Mouse (Mus musculus): Measurements from ENCODE around the gene Wfikkn2. TPM values are rescaled to one million over a fixed set of nuclear protein-coding genes. Genes with fewer than 3 reads are reported as not detected.
"Not testable (repeated sequence)": the region's sequence is repeated elsewhere in the genome, so short reads cannot be mapped to it uniquely, and the experiment has no call there.

Gene Wfikkn2
- polyA plus RNA-seq (2017; shearing (Covaris generic)), result 1 to 10 TPM in 1 of 2 experiments, under 1 TPM in 1; 0.86 to 2.4 TPM

- ATAC-seq, result no peak
These were observed at the start of gene Wfikkn2 for GRCm38 (mm10) chr11:94245955-94246788. Gene Wfikkn2 (minus strand): TSS chr11:94246005.

GRCm38 (mm10) chr11:94294996-94295845 is 49.4 kb upstream of the Wfikkn2 start:
- ATAC-seq, result no peak

- ATAC-seq, result no peak
These were observed 44.4 kb upstream of the Wfikkn2 start for GRCm38 (mm10) chr11:94290062-94290740.

- no peak for ATAC-seq
These were observed 41.3 kb upstream of the Wfikkn2 start for GRCm38 (mm10) chr11:94287105-94287504.

- no peak for ATAC-seq
These were observed 40.2 kb upstream of the Wfikkn2 start for GRCm38 (mm10) chr11:94285886-94286574.

- no peak for ATAC-seq
These were observed 37.8 kb upstream of the Wfikkn2 start for GRCm38 (mm10) chr11:94283536-94284099.

- ATAC-seq, result no peak
These were observed 36.5 kb upstream of the Wfikkn2 start for GRCm38 (mm10) chr11:94282291-94282690.

GRCm38 (mm10) chr11:94281199-94282181 is 35.7 kb upstream of the Wfikkn2 start, which contains the start of gene Gm21885:
Gene Gm21885 (plus strand): TSS chr11:94281873.
- no peak for ATAC-seq

- ATAC-seq, result peak; percentile 84
These were observed 31.1 kb upstream of the Wfikkn2 start for GRCm38 (mm10) chr11:94276869-94277337.

GRCm38 (mm10) chr11:94275686-94276085 is 29.9 kb upstream of the Wfikkn2 start:
- peak; percentile 50 for ATAC-seq

- ATAC-seq, result no peak
These were observed 29.4 kb upstream of the Wfikkn2 start for GRCm38 (mm10) chr11:94275226-94275625.

- no peak for ATAC-seq
These were observed 28.5 kb upstream of the Wfikkn2 start for GRCm38 (mm10) chr11:94274206-94274867.

GRCm38 (mm10) chr11:94272960-94273927 is 27.4 kb upstream of the Wfikkn2 start:
- no peak for ATAC-seq

GRCm38 (mm10) chr11:94271015-94271414 is 25.2 kb upstream of the Wfikkn2 start:
- no peak for ATAC-seq

GRCm38 (mm10) chr11:94269906-94270305 is 24.1 kb upstream of the Wfikkn2 start:
- no peak for ATAC-seq

GRCm38 (mm10) chr11:94268761-94269160 is 23.0 kb upstream of the Wfikkn2 start:
- no peak for ATAC-seq

- ATAC-seq, result not testable (repeated sequence)
These were observed 20.4 kb upstream of the Wfikkn2 start for GRCm38 (mm10) chr11:94266155-94266554.

GRCm38 (mm10) chr11:94265134-94265785 is 19.5 kb upstream of the Wfikkn2 start:
- peak; percentile 29 for ATAC-seq
